Mouse (Mus musculus) retina, embryonic 14.5 days (tissue): ENCODE results near the gene Zfhx3.

Source experiments
- DNase-seq: peaks from one replicate; pipeline ENCODE4 v3.0.0-alpha.2; 2015; ENCODE audit warnings: low spot score

Zfhx3 gene

GRCm38 (mm10) chr8:108243270-108243669 lies 300.8 kb downstream of the Zfhx3 start:
- DNase-seq = no peak

- DNase-seq = peak; percentile 71
Measured at GRCm38 (mm10) chr8:108244636-108245494, 302.4 kb downstream of the Zfhx3 start.

- DNase-seq = peak; percentile 33
Measured at GRCm38 (mm10) chr8:108245575-108245974, 303.1 kb downstream of the Zfhx3 start.

GRCm38 (mm10) chr8:108246035-108246933 lies 303.8 kb downstream of the Zfhx3 start:
- peak; percentile 52 for DNase-seq

- DNase-seq = peak; percentile 34
Measured at GRCm38 (mm10) chr8:108246934-108247417, 304.5 kb downstream of the Zfhx3 start.

GRCm38 (mm10) chr8:108264593-108265160 lies 322.2 kb downstream of the Zfhx3 start:
- peak; percentile 59 for DNase-seq

- DNase-seq = no peak
Measured at GRCm38 (mm10) chr8:108277960-108278359, 335.5 kb downstream of the Zfhx3 start.

GRCm38 (mm10) chr8:108281981-108282380 lies 339.5 kb downstream of the Zfhx3 start:
- DNase-seq = no peak

GRCm38 (mm10) chr8:108286117-108286516 lies 343.7 kb downstream of the Zfhx3 start:
- no peak for DNase-seq

- DNase-seq = peak; percentile 67
Measured at GRCm38 (mm10) chr8:108300964-108301615, 358.6 kb downstream of the Zfhx3 start.

GRCm38 (mm10) chr8:108301654-108302053 lies 359.2 kb downstream of the Zfhx3 start:
- no peak for DNase-seq

GRCm38 (mm10) chr8:108305368-108305767 lies 362.9 kb downstream of the Zfhx3 start:
- no peak for DNase-seq

GRCm38 (mm10) chr8:108309525-108310246 lies 367.2 kb downstream of the Zfhx3 start:
- no peak for DNase-seq

- DNase-seq = peak; percentile 33
Measured at GRCm38 (mm10) chr8:108315046-108315445, 372.6 kb downstream of the Zfhx3 start.

GRCm38 (mm10) chr8:108317532-108318093 lies 375.2 kb downstream of the Zfhx3 start:
- no peak for DNase-seq

GRCm38 (mm10) chr8:108327711-108328110 lies 385.3 kb downstream of the Zfhx3 start:
- DNase-seq = no peak

GRCm38 (mm10) chr8:108348352-108348751 lies 405.9 kb downstream of the Zfhx3 start:
- no peak for DNase-seq

GRCm38 (mm10) chr8:108348776-108349175 lies 406.3 kb downstream of the Zfhx3 start:
- DNase-seq = no peak

- DNase-seq = peak; percentile 45
Measured at GRCm38 (mm10) chr8:108355119-108355777, 412.8 kb downstream of the Zfhx3 start.

GRCm38 (mm10) chr8:108361402-108361801 lies 419.0 kb downstream of the Zfhx3 start:
- DNase-seq = peak; percentile 75
